Mouse (Mus musculus) kidney, adult 2 months (tissue): Measurements from ENCODE around the gene Plk1.

Experiments
- CTCF ChIP-seq: fragments of 200-500 bp; conservative IDR thresholded peaks from 2 replicates; pipeline ENCODE4 v1.5.1; 2011; ENCODE audit warnings: low read depth, mild to moderate bottlenecking, control low read depth, low read length, moderate library complexity, mixed read lengths; ENCODE audit not compliant: insufficient read depth, insufficient read length
- POLR2A ChIP-seq: fragments of 200-500 bp; IDR thresholded peaks from one replicate; pipeline ENCODE4 v1.6.1; 2011; ENCODE audit warnings: low read depth, low read length, control low read depth

- TF ChIP-seq CTCF: no peak
- TF ChIP-seq POLR2A: no peak
Observed at GRCm38 (mm10) chr7:122138190-122138589, 21.0 kb upstream of the Plk1 start.
